Mouse (Mus musculus) liver (tissue): ENCODE measurements around the gene Atp6v1d.

Experiments used
- DNase-seq: peaks from one replicate; pipeline ENCODE4 v3.0.0-alpha.2; 2020; ENCODE audit warnings: mixed read lengths

Gene Atp6v1d

DNA sequence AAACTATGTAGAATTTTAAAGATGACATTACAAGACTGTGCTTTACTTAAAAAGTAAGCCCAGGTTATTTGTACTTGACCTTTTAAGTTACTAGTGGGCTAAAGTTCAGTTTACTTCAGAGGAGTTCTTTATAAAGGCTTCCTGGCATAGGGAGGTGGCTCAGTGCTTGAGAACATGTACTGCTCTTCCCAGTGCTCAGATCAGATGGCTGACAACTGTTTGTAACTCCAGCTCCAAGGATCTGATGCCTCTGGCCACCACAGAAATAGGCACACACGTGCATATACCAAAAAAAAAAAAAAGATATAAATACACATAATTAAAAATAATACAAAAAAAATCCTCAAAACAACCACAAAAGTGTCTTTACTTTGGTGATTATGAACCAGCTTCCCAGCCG is 70.6 kb downstream of the Atp6v1d start:
- DNase-seq, result no peak
